Mouse (Mus musculus): Measurements from ENCODE around the gene 0610037L13Rik. TPM values are rescaled to one million over a fixed set of nuclear protein-coding genes. Genes with fewer than 3 reads are reported as not detected.

0610037L13Rik gene
- 125 and 135 TPM in 2 replicates for polyA plus RNA-seq (2014; fragmentation: Nextera tagmentation; extraction: Ambion mirVana)

DNA sequence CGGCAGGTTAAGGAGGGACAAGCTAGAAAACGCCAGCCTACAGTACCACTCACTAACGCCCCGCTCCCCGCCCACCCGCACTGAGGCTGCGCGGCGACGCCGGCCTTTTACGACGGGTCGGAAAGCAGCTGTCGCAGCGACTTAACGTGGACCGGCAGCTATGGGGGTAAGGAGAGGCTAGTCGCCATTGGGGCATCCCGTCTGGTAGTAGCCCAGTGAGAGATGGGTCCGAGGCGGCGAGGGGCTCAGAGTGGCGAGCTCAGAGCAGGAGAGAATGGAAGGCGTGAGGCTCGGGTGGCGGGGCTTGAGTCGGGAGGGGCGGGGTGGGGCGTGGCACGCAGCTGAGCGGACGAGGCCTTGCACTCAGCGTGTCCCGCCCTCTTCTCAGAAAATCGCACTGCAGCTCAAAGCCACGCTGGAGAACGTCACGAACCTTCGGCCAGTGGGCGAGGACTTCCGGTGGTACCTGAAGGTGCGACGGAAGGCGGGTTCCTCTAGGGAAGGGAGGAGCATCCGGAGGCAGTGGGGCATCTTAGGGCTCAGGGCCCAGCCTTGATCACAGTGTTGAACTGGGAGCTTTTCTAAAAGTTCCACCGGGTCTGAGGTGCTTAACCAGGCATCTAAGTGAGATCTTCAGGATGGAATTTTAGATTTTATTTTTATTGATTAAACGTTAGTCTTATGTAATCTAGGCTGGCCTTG, at the start of gene 0610037L13Rik:
0610037L13Rik (plus strand) TSS at position 83 of the 702 bp plus-strand sequence.
- no peaks in the 10 kb centered on the region for H3K27me3 ChIP-seq (ENCODE audit: control insufficient read depth, insufficient read depth, low read length)
- ATAC-seq (replicated peaks; ENCODE audit: insufficient number of reproducible peaks, low FRiP score, low TSS enrichment, low read depth), result peak; percentile 94
- H3K27ac ChIP-seq (replicated peaks; ENCODE audit: low read depth, low read length), result peak within 1 kb of the TSS; percentile 61; the same call in 1 of the 2 replicates
- DNase-seq (ENCODE audit: low spot score), result peak; percentile 97
- 0% methylated on average over 48 of the region's 48 CpGs for WGBS
- H3K4me2 ChIP-seq (ENCODE audit: low read depth, low read length), result peak within 1 kb of the TSS; percentile 61
- peak within 1 kb of the TSS; percentile 66 for H3K9ac ChIP-seq (replicated peaks; ENCODE audit: low read length)
- H3K9me3 ChIP-seq (replicated peaks; ENCODE audit: control insufficient read depth, low read length), result no peaks in the 10 kb centered on the region
- H3K4me3 ChIP-seq (ENCODE audit: low read depth, low read length), result peak within 1 kb of the TSS; percentile 60
- no peaks in the 10 kb centered on the region; the same call in 1 of the 2 replicates for H3K36me3 ChIP-seq (replicated peaks; ENCODE audit: control insufficient read depth, insufficient read depth, low read depth, low read length)
- H3K4me1 ChIP-seq (ENCODE audit: control insufficient read depth, insufficient read depth, low read length), result no peaks in the 10 kb centered on the region

DNA sequence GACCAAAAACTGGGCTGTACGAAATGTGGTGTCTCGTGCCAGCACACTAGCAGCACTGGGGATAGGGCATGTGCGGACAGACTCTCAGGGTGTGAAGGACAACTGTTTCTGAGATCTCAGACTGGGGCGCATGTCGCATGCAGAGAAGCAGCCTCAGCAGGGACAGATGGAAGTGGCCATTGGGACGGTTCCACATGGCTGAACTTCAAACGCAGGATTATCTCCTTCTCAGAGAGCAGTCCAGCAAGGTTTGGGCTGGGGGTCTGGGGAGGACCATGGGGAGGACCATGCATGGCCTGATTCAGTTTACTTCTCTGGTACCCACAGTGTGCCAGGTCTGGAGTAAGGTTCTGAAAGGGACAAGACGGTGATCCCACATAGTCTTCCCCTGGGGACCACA, 45.9 kb upstream of the 0610037L13Rik start:
- Histone ChIP-seq H3K4me2 (ENCODE audit: low read depth, low read length) (no peak overlapping the region), H3K27ac (replicated peaks; ENCODE audit: low read depth, low read length) (no peak overlapping the region), H3K36me3 (replicated peaks; ENCODE audit: control insufficient read depth, insufficient read depth, low read depth, low read length) (no peaks in the 10 kb centered on the region), H3K4me1 (ENCODE audit: control insufficient read depth, insufficient read depth, low read length) (no peaks in the 10 kb centered on the region), H3K9me3 (replicated peaks; ENCODE audit: control insufficient read depth, low read length) (no peaks in the 10 kb centered on the region), H3K4me3 (ENCODE audit: low read depth, low read length) (no peak overlapping the region), H3K9ac (replicated peaks; ENCODE audit: low read length) (no peak overlapping the region), H3K27me3 (ENCODE audit: control insufficient read depth, insufficient read depth, low read length) (peaks cover 22% of the 10 kb centered on the region)
- ATAC-seq (replicated peaks; ENCODE audit: insufficient number of reproducible peaks, low FRiP score, low TSS enrichment, low read depth) (no peak), DNase-seq (ENCODE audit: low spot score) (no peak)
- 81% methylated on average over 8 of the region's 8 CpGs for WGBS

DNA sequence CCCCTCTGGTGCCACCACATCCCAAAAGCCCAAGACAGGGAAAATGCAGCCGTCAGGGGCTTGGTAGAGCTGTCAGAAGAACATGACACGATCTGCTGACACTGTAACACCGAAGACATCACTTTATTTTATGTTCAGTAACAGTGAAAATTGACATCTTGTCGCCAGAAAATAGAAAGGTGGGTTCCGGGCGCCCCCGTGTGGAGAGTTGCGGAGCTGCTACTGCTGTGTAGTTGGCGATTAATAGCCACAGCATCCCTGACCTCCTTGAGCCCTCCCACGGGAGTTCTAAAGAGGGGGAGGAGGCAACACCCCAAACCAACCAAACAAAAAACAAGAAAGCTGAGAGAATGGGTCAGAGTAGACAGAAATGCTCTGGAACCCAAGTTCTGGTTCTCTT, 44.6 kb upstream of the 0610037L13Rik start:
- H3K27me3 ChIP-seq (ENCODE audit: control insufficient read depth, insufficient read depth, low read length), result peaks cover 22% of the 10 kb centered on the region
- ATAC-seq (replicated peaks; ENCODE audit: insufficient number of reproducible peaks, low FRiP score, low TSS enrichment, low read depth), result no peak
- 5% methylated on average over 10 of the region's 10 CpGs for whole genome bisulfite sequencing

DNA sequence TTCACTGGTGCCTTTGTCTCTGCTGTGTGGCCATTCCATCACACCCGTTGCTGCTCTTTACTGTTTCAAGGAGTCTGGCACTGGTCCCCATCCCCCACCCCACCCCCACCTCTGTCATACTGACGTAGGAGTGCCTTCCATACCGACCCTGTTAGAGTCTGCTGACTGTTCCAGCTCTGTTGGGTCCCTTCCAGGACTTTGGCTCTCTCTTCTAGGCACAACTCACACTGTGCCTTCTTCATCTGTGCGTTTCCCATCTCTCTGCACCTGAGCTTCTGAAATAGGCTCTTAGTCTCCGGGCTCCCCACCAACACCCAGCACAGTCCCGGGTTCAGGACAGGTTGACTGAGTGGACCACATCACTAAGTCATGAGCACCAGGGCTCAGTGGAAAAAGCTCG, 42.8 kb upstream of the 0610037L13Rik start:
- H3K9ac ChIP-seq (replicated peaks; ENCODE audit: low read length), result no peak overlapping the region
- DNase-seq (ENCODE audit: low spot score) (no peak), ATAC-seq (replicated peaks; ENCODE audit: insufficient number of reproducible peaks, low FRiP score, low TSS enrichment, low read depth) (0 out of 2 replicates have a peak, but pooled peaks have one; percentile 7)
- H3K9me3 ChIP-seq (replicated peaks; ENCODE audit: control insufficient read depth, low read length), result no peaks in the 10 kb centered on the region
- H3K4me3 ChIP-seq (ENCODE audit: low read depth, low read length), result no peak overlapping the region; the same call in 1 of the 2 replicates
- no peaks in the 10 kb centered on the region for H3K36me3 ChIP-seq (replicated peaks; ENCODE audit: control insufficient read depth, insufficient read depth, low read depth, low read length)
- H3K4me2 ChIP-seq (ENCODE audit: low read depth, low read length), result peak overlapping the region; percentile 58
- H3K27me3 ChIP-seq (ENCODE audit: control insufficient read depth, insufficient read depth, low read length), result peaks cover 22% of the 10 kb centered on the region
- 59% methylated on average over 7 of the region's 7 CpGs for WGBS
- no peaks in the 10 kb centered on the region for H3K4me1 ChIP-seq (ENCODE audit: control insufficient read depth, insufficient read depth, low read length)
- no peak overlapping the region for H3K27ac ChIP-seq (replicated peaks; ENCODE audit: low read depth, low read length)

More for the DNA sequence above, 44.6 kb upstream of the 0610037L13Rik start:
- Histone ChIP-seq H3K4me3 (ENCODE audit: low read depth, low read length) (no peak overlapping the region), H3K9me3 (replicated peaks; ENCODE audit: control insufficient read depth, low read length) (no peaks in the 10 kb centered on the region), H3K27ac (replicated peaks; ENCODE audit: low read depth, low read length) (no peak overlapping the region), H3K36me3 (replicated peaks; ENCODE audit: control insufficient read depth, insufficient read depth, low read depth, low read length) (no peaks in the 10 kb centered on the region), H3K9ac (replicated peaks; ENCODE audit: low read length) (no peak overlapping the region), H3K4me1 (ENCODE audit: control insufficient read depth, insufficient read depth, low read length) (no peaks in the 10 kb centered on the region), H3K4me2 (ENCODE audit: low read depth, low read length) (no peak overlapping the region)
- DNase-seq (ENCODE audit: low spot score), result peak; percentile 82

DNA sequence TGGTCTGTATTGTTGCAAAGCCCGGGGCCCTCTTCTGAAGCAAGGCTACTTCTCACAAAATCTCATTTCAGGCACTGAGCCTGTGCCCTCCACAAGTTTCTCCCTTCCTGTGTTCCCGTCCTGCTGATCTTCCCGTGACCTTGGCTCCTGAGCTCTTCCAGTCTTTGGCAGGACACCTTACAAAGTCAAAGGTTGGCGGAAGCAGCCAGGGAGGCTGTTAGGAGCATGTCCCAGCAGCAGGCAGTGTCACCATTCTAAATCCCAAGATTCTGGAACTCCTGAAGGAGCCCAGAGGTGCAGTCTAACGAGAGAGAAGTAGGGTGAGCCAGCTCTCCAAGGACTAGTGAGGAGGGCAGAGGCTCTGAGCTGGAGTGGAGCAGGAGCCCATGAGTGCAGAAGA, 41.1 kb upstream of the 0610037L13Rik start:
- no peak overlapping the region for H3K4me3 ChIP-seq (ENCODE audit: low read depth, low read length)
- H3K9me3 ChIP-seq (replicated peaks; ENCODE audit: control insufficient read depth, low read length), result no peaks in the 10 kb centered on the region
- no peaks in the 10 kb centered on the region for H3K36me3 ChIP-seq (replicated peaks; ENCODE audit: control insufficient read depth, insufficient read depth, low read depth, low read length)
- no peak overlapping the region for H3K4me2 ChIP-seq (ENCODE audit: low read depth, low read length)
- no peak overlapping the region for H3K9ac ChIP-seq (replicated peaks; ENCODE audit: low read length)
- ATAC-seq (replicated peaks; ENCODE audit: insufficient number of reproducible peaks, low FRiP score, low TSS enrichment, low read depth) (no peak), DNase-seq (ENCODE audit: low spot score) (no peak)
- no peak overlapping the region for H3K27ac ChIP-seq (replicated peaks; ENCODE audit: low read depth, low read length)
- WGBS, result 83% methylated on average over 5 of the region's 5 CpGs
- H3K27me3 ChIP-seq (ENCODE audit: control insufficient read depth, insufficient read depth, low read length), result peaks cover 22% of the 10 kb centered on the region
- H3K4me1 ChIP-seq (ENCODE audit: control insufficient read depth, insufficient read depth, low read length), result no peaks in the 10 kb centered on the region

DNA sequence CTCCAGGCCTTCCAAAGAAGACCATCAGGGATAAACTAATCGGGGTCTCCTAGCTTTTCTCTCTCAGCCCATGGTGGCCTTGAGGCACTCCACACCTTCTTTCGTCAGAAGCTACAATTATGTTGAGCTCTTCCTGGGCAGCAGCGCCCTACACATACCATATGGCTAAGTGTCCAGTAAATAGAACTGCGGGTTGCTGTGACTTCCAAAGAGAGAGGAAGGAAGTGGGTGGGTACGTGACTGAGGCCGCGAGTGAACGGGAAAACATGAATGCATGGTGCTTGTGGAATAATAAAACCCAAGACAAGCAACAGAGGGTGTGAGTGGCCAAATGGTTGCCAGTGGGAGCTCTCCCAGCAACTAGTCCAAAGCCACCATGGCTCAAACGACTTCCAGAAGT, 40.0 kb upstream of the 0610037L13Rik start:
- Histone ChIP-seq H3K36me3 (replicated peaks; ENCODE audit: control insufficient read depth, insufficient read depth, low read depth, low read length) (no peaks in the 10 kb centered on the region), H3K4me1 (ENCODE audit: control insufficient read depth, insufficient read depth, low read length) (no peaks in the 10 kb centered on the region), H3K4me2 (ENCODE audit: low read depth, low read length) (no peak overlapping the region), H3K4me3 (ENCODE audit: low read depth, low read length) (no peak overlapping the region), H3K27me3 (ENCODE audit: control insufficient read depth, insufficient read depth, low read length) (peaks cover 22% of the 10 kb centered on the region), H3K9ac (replicated peaks; ENCODE audit: low read length) (no peak overlapping the region), H3K9me3 (replicated peaks; ENCODE audit: control insufficient read depth, low read length) (no peaks in the 10 kb centered on the region), H3K27ac (replicated peaks; ENCODE audit: low read depth, low read length) (no peak overlapping the region)
- 80% methylated on average over 9 of the region's 9 CpGs for WGBS
- ATAC-seq (replicated peaks; ENCODE audit: insufficient number of reproducible peaks, low FRiP score, low TSS enrichment, low read depth) (no peak), DNase-seq (ENCODE audit: low spot score) (no peak)

DNA sequence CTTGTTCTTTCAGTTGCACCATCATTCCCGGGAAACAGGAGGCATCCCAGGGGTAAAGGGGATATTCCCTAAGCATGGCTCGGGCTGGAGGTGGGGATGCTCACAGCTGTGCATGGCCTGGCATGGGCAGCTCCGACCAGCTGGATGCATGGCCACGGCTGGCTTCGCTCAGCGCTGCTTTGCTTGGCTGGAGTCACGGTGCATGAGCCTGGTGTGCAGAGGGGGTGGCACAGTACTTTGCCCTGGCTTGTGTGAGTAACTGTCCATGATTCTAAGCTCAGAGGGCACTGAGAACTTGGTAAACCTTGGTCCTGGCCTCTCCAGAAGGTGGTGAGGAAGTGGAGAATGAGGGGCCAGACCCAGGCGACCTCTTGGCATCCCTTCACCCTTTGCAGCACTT, 39.5 kb upstream of the 0610037L13Rik start:
- no peaks in the 10 kb centered on the region for H3K4me1 ChIP-seq (ENCODE audit: control insufficient read depth, insufficient read depth, low read length)
- H3K36me3 ChIP-seq (replicated peaks; ENCODE audit: control insufficient read depth, insufficient read depth, low read depth, low read length), result no peaks in the 10 kb centered on the region
- H3K9ac ChIP-seq (replicated peaks; ENCODE audit: low read length), result no peak overlapping the region
- no peaks in the 10 kb centered on the region for H3K9me3 ChIP-seq (replicated peaks; ENCODE audit: control insufficient read depth, low read length)
- WGBS, result 86% methylated on average over 8 of the region's 8 CpGs
- no peak for DNase-seq (ENCODE audit: low spot score)
- no peak overlapping the region for H3K27ac ChIP-seq (replicated peaks; ENCODE audit: low read depth, low read length)
- no peak for ATAC-seq (replicated peaks; ENCODE audit: insufficient number of reproducible peaks, low FRiP score, low TSS enrichment, low read depth)
- H3K4me2 ChIP-seq (ENCODE audit: low read depth, low read length), result no peak overlapping the region
- peaks cover 22% of the 10 kb centered on the region for H3K27me3 ChIP-seq (ENCODE audit: control insufficient read depth, insufficient read depth, low read length)
- H3K4me3 ChIP-seq (ENCODE audit: low read depth, low read length), result no peak overlapping the region

DNA sequence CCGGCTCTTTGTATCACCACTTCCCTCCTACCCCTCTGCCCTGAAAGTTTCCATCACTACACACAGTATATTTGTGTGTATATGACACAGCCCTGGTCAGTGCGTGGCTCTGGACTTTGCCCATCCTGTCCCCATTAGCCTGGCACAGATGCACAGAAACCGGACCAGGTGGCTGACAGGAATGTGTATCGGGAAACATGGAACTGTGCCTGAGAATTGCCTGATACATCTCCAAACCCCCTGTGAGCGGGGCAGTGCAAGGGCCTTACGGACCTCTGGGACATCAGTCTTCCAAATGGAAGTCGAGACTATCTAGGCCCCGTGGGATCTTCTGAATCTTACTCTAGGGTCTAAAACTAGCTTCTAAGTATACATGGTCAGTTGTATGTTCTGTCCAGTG, 36.3 kb upstream of the 0610037L13Rik start:
- H3K4me3 ChIP-seq (ENCODE audit: low read depth, low read length), result no peak overlapping the region

More for the DNA sequence above, 36.3 kb upstream of the 0610037L13Rik start:
- DNase-seq (ENCODE audit: low spot score), result no peak
- H3K9ac ChIP-seq (replicated peaks; ENCODE audit: low read length), result no peak overlapping the region
- WGBS, result 94% methylated on average over 8 of the region's 8 CpGs
- H3K9me3 ChIP-seq (replicated peaks; ENCODE audit: control insufficient read depth, low read length), result no peaks in the 10 kb centered on the region
- ATAC-seq (replicated peaks; ENCODE audit: insufficient number of reproducible peaks, low FRiP score, low TSS enrichment, low read depth), result no peak
- H3K36me3 ChIP-seq (replicated peaks; ENCODE audit: control insufficient read depth, insufficient read depth, low read depth, low read length), result no peaks in the 10 kb centered on the region
- no peak overlapping the region for H3K4me2 ChIP-seq (ENCODE audit: low read depth, low read length)
- H3K4me1 ChIP-seq (ENCODE audit: control insufficient read depth, insufficient read depth, low read length), result no peaks in the 10 kb centered on the region
- H3K27ac ChIP-seq (replicated peaks; ENCODE audit: low read depth, low read length), result no peak overlapping the region
- H3K27me3 ChIP-seq (ENCODE audit: control insufficient read depth, insufficient read depth, low read length), result no peaks in the 10 kb centered on the region
